Mouse (Mus musculus) T-helper 17 cell (primary cell): ENCODE results near the gene Zkscan5.

Experiments used
- in situ Hi-C, 2 experiments: fragments of 300-600 bp; cut with MboI, MseI; formaldehyde crosslinking; loops; 1 replicate in 1 of 2; 2 replicates in 1 of 2; pipeline ENCODE4 v1.15.1; 2025; ENCODE audit warnings: high pct_unique_total_duplicates in 2 of 2

Gene Zkscan5

GRCm38 (mm10) chr5:145203936-145204691 lies at the start of gene Zkscan5:
Zkscan5 (plus strand) TSS chr5:145204562.
- in situ Hi-C loops = loop anchor here in 1 of 2 experiments (25.0 kb wide), 1 partner anchor 1008 kb away; the partner anchor contains the start of gene Rnf6

GRCm38 (mm10) chr5:145161361-145161760 lies 43.0 kb upstream of the Zkscan5 start:
- in situ Hi-C loops = loop anchor here in 1 of 2 experiments (10.0 kb wide), 1 partner anchor 617 kb away; the partner anchor contains the start of gene Nptx2

DNA sequence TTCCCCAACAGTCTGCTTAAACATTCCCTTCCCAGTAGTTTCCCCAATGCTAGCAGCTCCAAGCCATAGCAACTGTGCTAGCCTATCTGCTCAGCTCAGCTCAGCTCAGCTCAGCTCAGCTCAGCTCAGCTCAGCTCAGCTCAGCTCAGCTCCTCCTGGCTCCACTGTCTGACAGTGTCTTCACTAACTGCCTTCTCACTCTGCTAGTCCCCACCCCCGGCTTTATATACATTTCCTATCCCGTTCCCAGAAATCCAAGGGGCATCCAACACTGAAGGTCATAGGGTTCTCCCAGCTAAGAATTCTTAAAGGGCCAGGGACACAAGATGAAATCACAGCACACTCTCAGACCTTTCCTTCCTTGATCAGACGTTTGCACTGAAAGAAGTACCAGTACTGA lies 39.7 kb upstream of the Zkscan5 start:
- in situ Hi-C loops = loop anchor here in 1 of 2 experiments (10.0 kb wide), 1 partner anchor 620 kb away; the partner anchor contains the start of gene Nptx2

DNA sequence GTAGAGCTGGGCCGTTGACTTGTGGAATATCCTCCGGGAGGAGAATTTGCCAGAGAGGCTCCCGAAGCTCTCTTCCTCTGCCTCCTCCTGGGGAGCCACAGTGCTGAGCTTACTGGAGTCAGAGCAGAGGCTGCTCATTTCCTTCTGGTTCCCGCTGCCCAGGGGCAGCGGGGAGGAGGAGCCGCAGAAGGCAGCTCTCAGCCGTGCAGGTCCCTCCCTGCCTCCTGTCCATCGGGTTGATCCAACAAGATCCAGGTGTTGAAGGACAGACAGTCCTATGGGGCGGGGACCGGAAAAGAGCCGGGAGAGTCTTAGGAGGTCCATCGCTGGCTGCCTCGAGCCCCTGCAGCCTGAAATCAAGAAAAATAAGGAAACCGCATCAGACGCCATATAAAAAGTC lies 39.2 kb upstream of the Zkscan5 start:
- in situ Hi-C loops = loop anchor here in 1 of 2 experiments (10.0 kb wide), 1 partner anchor 620 kb away; the partner anchor contains the start of gene Nptx2

DNA sequence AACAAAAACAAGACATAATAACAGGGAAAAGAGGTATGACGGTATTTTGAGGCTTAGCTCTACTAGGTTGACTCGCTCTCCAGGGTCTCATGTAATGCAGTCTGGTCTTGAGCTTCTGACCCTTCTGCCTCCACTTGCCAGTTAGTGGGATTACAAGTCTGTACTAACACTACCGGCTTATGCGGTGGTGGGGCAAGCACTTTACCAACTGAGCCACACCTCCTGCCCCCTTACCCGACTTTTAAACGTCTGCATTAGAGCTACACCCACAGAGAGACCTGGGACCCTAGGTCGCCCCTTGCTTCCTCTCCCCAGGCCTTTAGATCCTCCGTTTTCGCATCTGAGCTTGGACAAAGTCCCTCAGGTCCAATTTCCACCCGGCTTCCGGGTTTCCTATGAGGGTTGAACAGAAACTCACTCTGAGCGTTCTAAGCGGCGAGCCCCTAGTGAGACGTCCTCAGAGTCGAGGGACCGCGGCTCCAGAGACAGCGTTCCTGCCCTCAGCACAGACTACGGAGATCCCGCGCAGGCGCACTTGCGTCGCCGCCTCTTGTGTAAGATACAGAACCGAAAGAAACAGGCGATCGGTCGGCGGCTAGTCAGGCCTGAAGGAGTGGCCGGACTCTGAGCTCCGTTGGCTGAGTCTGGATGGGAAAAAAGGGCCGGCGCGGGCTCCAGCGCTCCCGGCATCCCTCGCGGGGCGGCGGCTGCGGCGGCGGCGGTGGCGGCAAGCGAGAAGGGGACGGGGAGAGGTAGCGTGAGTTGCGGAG lies 37.6 kb upstream of the Zkscan5 start, which contains the start of the genes Ptcd1 and Cpsf4:
TSS of gene Ptcd1 (minus strand) at position 573 of the 770 bp plus-strand sequence.
TSS of gene Cpsf4 (plus strand) at position 678 of the 770 bp plus-strand sequence.
- in situ Hi-C loops = loop anchor here in 1 of 2 experiments (10.0 kb wide), 1 partner anchor 622 kb away; the partner anchor contains the start of gene Nptx2

DNA sequence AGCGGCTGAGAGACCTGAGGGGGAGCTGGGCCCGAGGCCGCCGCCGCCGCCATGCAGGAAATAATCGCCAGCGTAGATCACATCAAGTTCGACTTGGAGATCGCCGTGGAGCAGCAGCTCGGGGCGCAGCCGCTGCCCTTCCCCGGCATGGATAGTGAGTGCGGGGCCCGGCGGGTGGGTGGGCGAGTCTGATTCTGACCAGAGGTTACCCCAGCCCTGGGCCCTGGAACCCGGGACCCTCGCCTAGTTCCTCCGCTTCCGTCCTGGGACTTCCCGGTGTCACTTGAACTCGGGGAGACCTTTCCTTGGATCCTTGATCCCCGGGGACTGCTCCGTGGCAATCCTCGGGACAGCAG lies 37.1 kb upstream of the Zkscan5 start:
- in situ Hi-C loops = loop anchor here in 1 of 2 experiments (10.0 kb wide), 1 partner anchor 622 kb away; the partner anchor contains the start of gene Nptx2

DNA sequence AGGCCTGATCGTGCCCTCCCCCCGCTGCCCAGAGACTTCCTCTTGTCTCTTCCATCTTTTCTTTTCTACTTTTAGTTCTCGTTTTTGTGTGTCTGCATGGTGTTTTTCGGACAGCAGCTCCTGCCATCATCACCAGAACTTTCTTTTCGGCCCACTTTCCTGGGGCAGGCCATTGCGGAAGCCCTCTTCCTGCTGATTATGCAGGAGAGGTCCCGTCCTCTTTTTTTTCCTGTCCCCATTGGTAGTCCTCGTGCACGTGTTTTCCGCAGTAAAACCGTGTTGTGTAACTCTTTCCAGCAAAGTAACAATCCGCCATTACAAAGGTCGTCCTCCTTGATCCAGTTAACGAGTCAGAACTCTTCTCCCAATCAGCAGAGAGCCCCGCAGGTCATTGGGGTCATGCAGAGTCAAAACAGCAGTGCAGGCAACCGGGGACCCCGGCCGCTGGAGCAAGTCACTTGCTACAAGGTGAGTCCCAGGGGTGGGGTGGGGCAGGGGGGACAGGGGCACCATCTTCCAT lies 25.8 kb upstream of the Zkscan5 start:
- in situ Hi-C loops = no loop called here

GRCm38 (mm10) chr5:145185244-145185643 lies 19.1 kb upstream of the Zkscan5 start:
- in situ Hi-C loops = loop anchor here in 1 of 2 experiments (10.0 kb wide), 1 partner anchor 1520 kb away; no protein-coding TSS in a partner anchor

DNA sequence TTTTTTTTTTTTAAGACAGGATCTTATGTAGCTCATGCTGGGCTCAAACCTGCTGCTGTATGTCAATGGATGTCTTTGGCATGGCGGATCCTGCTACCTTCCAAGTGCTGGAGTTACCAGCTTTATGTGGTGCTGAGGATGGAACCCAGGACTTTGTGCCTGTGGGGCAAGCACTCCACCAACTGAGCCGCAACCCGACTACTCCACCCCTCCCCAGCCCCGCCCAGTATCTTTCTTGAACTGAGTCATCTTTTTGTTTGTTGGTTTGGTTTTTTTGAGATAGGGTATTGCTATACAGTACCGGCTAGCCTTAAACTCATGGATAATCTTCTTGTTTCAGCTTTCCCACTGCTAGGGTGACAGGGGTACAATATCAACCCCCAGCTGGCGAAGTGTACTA lies 14.9 kb upstream of the Zkscan5 start:
- in situ Hi-C loops = loop anchor here in 1 of 2 experiments (10.0 kb wide), 1 partner anchor 1525 kb away; no protein-coding TSS in a partner anchor

DNA sequence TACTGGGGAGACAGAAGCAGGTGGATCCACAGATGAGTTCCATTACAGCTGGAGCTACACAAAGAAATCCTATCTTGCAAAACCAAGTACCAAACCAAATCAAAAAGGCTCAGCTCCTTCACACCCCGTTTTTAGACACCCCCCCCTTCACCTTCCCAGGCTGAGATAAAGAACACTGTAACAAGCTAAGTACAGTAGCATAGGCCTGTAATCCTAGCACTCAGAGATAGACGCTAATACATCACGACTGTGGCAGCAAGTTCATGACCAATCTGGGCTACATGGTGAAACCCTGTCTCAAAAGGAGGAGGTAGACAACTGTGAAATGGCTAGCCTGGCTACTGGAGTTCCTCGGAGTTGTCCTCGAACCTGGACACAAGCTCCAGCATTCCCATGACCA lies 14.0 kb upstream of the Zkscan5 start:
- in situ Hi-C loops = no loop called here

GRCm38 (mm10) chr5:145190875-145191798 lies 13.2 kb upstream of the Zkscan5 start:
- in situ Hi-C loops = no loop called here

GRCm38 (mm10) chr5:145191962-145192361 lies 12.4 kb upstream of the Zkscan5 start, which contains the start of gene Atp5j2:
Atp5j2 (minus strand) TSS chr5:145192062.
- in situ Hi-C loops = no loop called here

DNA sequence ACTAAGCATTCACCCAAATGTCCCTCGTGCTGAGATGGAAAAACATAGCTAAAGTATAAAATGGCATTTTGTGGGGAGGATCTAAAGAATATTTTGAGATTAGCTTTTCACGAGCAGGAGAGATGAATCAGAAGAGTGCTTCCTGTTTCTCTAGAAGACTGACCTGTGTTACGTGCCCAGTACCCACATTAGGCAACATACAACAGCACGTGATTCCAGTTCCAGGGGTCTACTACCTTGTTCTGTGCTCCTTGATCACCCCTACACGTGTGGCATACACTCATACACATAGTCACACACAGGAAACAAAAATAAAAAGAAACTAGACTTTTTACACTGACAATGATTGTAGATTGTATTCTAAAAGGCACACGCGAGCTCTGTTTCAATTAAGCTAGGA lies 4.0 kb upstream of the Zkscan5 start:
- in situ Hi-C loops = loop anchor here in 1 of 2 experiments (25.0 kb wide), 1 partner anchor 1012 kb away; the partner anchor contains the start of gene Rnf6

- in situ Hi-C loops = loop anchor here in 1 of 2 experiments (25.0 kb wide), 1 partner anchor 1011 kb away; the partner anchor contains the start of gene Rnf6
Observed at GRCm38 (mm10) chr5:145201321-145201991, 2.9 kb upstream of the Zkscan5 start, which contains the start of gene Zkscan14. Zkscan14 (minus strand) TSS chr5:145201868.

DNA sequence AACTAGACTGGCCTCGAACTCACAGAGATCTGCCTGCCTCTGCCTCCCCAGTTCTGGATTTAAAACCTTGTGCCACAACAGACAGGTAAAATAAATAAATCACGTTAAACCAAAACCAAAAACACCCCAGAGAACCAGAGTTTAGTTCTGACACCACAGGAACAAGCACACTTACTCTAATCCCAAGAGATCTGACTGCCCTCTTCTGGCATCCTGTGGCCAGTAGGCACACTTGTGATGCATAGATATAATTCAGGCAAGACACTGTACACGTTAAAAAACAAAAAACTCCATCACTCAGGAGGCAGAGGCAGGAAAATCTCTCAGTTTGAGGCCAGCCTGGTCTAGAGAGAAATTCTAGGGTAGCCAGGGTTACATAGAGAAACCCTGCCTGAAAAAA lies 1.9 kb upstream of the Zkscan5 start:
- in situ Hi-C loops = loop anchor here in 1 of 2 experiments (25.0 kb wide), 1 partner anchor 1010 kb away; the partner anchor contains the start of gene Rnf6

- in situ Hi-C loops = loop anchor here in 1 of 2 experiments (25.0 kb wide), 1 partner anchor 1007 kb away; the partner anchor contains the start of gene Rnf6
Observed at GRCm38 (mm10) chr5:145205041-145205440, 679 bp downstream of the Zkscan5 start.

DNA sequence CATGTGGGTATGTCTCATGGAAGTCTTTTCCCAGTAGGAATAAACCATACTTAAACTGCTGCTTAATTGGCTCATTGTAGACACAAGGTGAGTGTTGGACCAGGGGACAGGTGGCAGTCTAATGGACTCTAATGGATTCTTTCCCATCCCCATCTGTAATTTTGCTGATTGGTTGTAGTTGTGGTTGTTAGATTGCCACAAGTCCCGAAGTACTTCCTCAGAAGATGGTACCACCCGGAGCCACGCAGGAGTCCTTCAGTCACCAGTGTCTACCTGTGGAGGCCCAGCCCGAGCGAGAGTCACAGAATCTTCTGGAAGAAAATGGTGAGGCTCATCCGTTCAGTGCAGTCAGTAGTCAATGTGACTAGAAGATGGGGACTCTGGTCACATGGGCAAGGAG lies 3.0 kb downstream of the Zkscan5 start:
- in situ Hi-C loops = loop anchor here in 1 of 2 experiments (25.0 kb wide), 1 partner anchor 1005 kb away; the partner anchor contains the start of gene Rnf6

DNA sequence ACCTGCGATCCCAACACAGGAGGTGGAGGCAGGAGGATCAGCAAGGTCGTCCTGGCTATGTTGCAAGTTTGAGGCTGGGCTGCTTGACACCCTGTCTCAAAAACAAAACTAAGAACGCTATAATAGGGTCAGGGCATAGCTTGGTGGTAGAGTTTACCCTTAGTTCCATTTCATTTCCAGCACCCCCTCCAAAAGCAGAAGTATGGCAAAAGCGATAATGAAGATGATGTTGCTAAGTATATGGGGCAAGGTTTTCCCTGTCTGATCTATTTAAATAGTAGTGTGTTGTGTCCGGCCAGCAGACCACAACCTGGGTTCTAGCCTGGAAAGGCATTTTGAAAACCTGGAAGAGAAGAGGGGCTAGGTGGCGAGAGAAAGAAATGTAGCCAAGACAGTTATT lies 3.6 kb downstream of the Zkscan5 start:
- in situ Hi-C loops = loop anchor here in 1 of 2 experiments (25.0 kb wide), 1 partner anchor 1004 kb away; the partner anchor contains the start of gene Rnf6

DNA sequence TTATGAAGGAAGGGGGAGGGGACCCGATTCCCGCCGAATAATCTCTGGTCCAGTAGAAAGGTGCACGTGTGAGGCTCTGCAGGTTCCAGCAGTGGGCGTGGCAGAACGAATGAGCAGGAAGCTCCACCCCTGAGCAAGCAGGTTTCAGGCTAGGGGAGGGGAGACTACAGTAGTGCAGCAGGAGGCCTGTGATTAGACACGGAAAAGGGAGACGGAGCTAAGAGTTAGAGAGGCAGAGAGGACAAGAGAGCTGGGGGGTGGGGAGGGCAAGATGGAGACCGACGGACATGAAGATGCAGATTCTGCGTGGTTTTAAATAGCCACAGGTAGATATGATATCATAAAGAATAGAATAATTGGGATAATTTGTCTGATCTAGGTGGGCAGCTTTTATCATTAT lies 4.0 kb downstream of the Zkscan5 start:
- in situ Hi-C loops = loop anchor here in 1 of 2 experiments (25.0 kb wide), 1 partner anchor 1004 kb away; the partner anchor contains the start of gene Rnf6
